Mouse (Mus musculus) forebrain, embryonic 11.5 days (tissue): ENCODE data around the gene Serpinb6a. TPM values are rescaled to one million over a fixed set of nuclear protein-coding genes. Genes with fewer than 3 reads are reported as not detected.
A peak's percentile ranks its signal among the peaks of the same experiment; 100 is the strongest.

Experiments used
- ATAC-seq: fragments of 200-750 bp; cut with Nextera tagmentation; replicated peaks from 2 replicates; pipeline ENCODE4 v1.8.0; 2017; ENCODE audit warnings: moderate TSS enrichment; ENCODE audit not compliant: low FRiP score
- DNase-seq: peaks from one replicate; pipeline ENCODE4 v3.0.0-alpha.2; 2017; ENCODE audit warnings: low spot score
- H3K27ac ChIP-seq: fragments of 300-500 bp; sonication (generic); 2 replicates; pipeline ENCODE4 v1.5.1; 2014; ENCODE audit warnings: low read depth, low read length
- H3K27me3 ChIP-seq: fragments of 300-500 bp; sonication (generic); 2 replicates; pipeline ENCODE4 v1.6.1; 2014; ENCODE audit warnings: mild to moderate bottlenecking, low read length, mixed read lengths; ENCODE audit not compliant: control insufficient read depth, insufficient read depth
- H3K36me3 ChIP-seq: fragments of 300-500 bp; sonication (generic); 2 replicates; pipeline ENCODE4 v1.6.1; 2014; ENCODE audit warnings: mild to moderate bottlenecking, low read length, moderate library complexity, mixed read lengths; ENCODE audit not compliant: control insufficient read depth, insufficient read depth
- H3K4me1 ChIP-seq: fragments of 300-500 bp; sonication (generic); replicated peaks from 2 replicates; pipeline ENCODE4 v1.6.1; 2014; ENCODE audit warnings: low read length, mixed read lengths; ENCODE audit not compliant: control insufficient read depth, insufficient read depth
- H3K4me2 ChIP-seq: fragments of 300-500 bp; sonication (generic); 2 replicates; pipeline ENCODE4 v1.6.1; 2014; ENCODE audit warnings: low read depth, mild to moderate bottlenecking, low read length, moderate library complexity, mixed read lengths; ENCODE audit not compliant: severe bottlenecking
- H3K4me3 ChIP-seq: fragments of 300-500 bp; sonication (generic); 2 replicates; pipeline ENCODE4 v1.5.1; 2014; ENCODE audit warnings: low read depth, low read length
- H3K9ac ChIP-seq: fragments of 300-500 bp; sonication (generic); 2 replicates; pipeline ENCODE4 v1.6.1; 2014; ENCODE audit warnings: low read length
- H3K9me3 ChIP-seq: fragments of 300-500 bp; sonication (generic); 2 replicates; pipeline ENCODE4 v1.6.1; 2016; ENCODE audit warnings: low read length, mixed read lengths; ENCODE audit not compliant: control insufficient read depth
- WGBS: fragments of 180-500 bp; shearing (Covaris S2); extraction: QIAGEN DNeasy Blood & Tissue Kit; methylation state at CpG from one replicate; pipeline ENCODE4 v1.1.7; 2014; 5-methylcytosine and 5-hydroxymethylcytosine counted together
- polyA plus RNA-seq: library from polyadenylated mRNA; unstranded; fragments of >200 nt; fragmentation: Nextera tagmentation; extraction: Ambion mirVana; gene quantifications from 2 replicates; pipeline ENCODE4 v1.2.1, GENCODE M21; 2014

Serpinb6a gene
- polyA plus RNA-seq, result 31.8 and 39.1 TPM in 2 replicates

GRCm38 (mm10) chr13:34002058-34003006, at the start of gene Serpinb6a, which contains the start of gene Ripk1:
TSS of gene Serpinb6a (minus strand) at chr13:34002794.
TSS of gene Ripk1 (plus strand) at chr13:34002363.
- Histone ChIP-seq H3K27ac (peak within 1 kb of the TSS; percentile 62; the same call in 1 of the 2 replicates), H3K27me3 (no peaks in the 10 kb centered on the region), H3K36me3 (no peaks in the 10 kb centered on the region), H3K4me3 (peak within 1 kb of the TSS; percentile 92), H3K9ac (peak within 1 kb of the TSS; percentile 87), H3K4me1 (no peaks in the 10 kb centered on the region; the same call in 1 of the 2 replicates), H3K4me2 (peak within 1 kb of the TSS; percentile 86), H3K9me3 (no peaks in the 10 kb centered on the region)
- DNase-seq (peak; percentile 93), ATAC-seq (peak; percentile 96)
- WGBS, result under 1% methylated on average over 89 of the region's 92 CpGs

GRCm38 (mm10) chr13:34051692-34052091, 49.1 kb upstream of the Serpinb6a start:
- WGBS, result 98% methylated on average over 3 of the region's 3 CpGs
- Histone ChIP-seq H3K4me1 (no peaks in the 10 kb centered on the region), H3K4me3 (no peak overlapping the region), H3K36me3 (peaks cover 3% of the 10 kb centered on the region; the same call in 1 of the 2 replicates), H3K27ac (no peak overlapping the region), H3K9ac (no peak overlapping the region), H3K9me3 (no peaks in the 10 kb centered on the region), H3K4me2 (no peak overlapping the region), H3K27me3 (no peaks in the 10 kb centered on the region)
- ATAC-seq (no peak), DNase-seq (no peak)

GRCm38 (mm10) chr13:34050479-34050878, 47.9 kb upstream of the Serpinb6a start:
- DNase-seq (no peak), ATAC-seq (no peak)
- Histone ChIP-seq H3K27me3 (no peaks in the 10 kb centered on the region), H3K4me1 (no peaks in the 10 kb centered on the region), H3K4me2 (no peak overlapping the region), H3K36me3 (no peaks in the 10 kb centered on the region; the same call in 1 of the 2 replicates), H3K9ac (no peak overlapping the region), H3K27ac (no peak overlapping the region), H3K9me3 (no peaks in the 10 kb centered on the region), H3K4me3 (no peak overlapping the region)
- 95% methylated on average over 8 of the region's 8 CpGs for WGBS

GRCm38 (mm10) chr13:34047526-34047925, 44.9 kb upstream of the Serpinb6a start:
- no peak for DNase-seq

GRCm38 (mm10) chr13:34046421-34047012, 43.9 kb upstream of the Serpinb6a start:
- DNase-seq, result peak; percentile 76
- no peaks in the 10 kb centered on the region for H3K9me3 ChIP-seq
- peak; percentile 93 for ATAC-seq
- H3K36me3 ChIP-seq, result no peaks in the 10 kb centered on the region
- H3K4me3 ChIP-seq, result no peak overlapping the region
- H3K27ac ChIP-seq, result no peak overlapping the region
- 45% methylated on average over 11 of the region's 11 CpGs for WGBS
- H3K4me1 ChIP-seq, result no peaks in the 10 kb centered on the region
- H3K9ac ChIP-seq, result no peak overlapping the region
- no peak overlapping the region for H3K4me2 ChIP-seq
- H3K27me3 ChIP-seq, result no peaks in the 10 kb centered on the region

More at GRCm38 (mm10) chr13:34047526-34047925, 44.9 kb upstream of the Serpinb6a start:
- Histone ChIP-seq H3K4me1 (no peaks in the 10 kb centered on the region), H3K4me3 (no peak overlapping the region), H3K9me3 (no peaks in the 10 kb centered on the region), H3K36me3 (no peaks in the 10 kb centered on the region), H3K27me3 (no peaks in the 10 kb centered on the region), H3K27ac (no peak overlapping the region), H3K4me2 (no peak overlapping the region), H3K9ac (no peak overlapping the region)
- ATAC-seq, result no peak
- WGBS, result 69% methylated on average over 3 of the region's 3 CpGs

GRCm38 (mm10) chr13:34045511-34046249, 43.1 kb upstream of the Serpinb6a start:
- no peaks in the 10 kb centered on the region for H3K36me3 ChIP-seq
- no peaks in the 10 kb centered on the region for H3K9me3 ChIP-seq
- WGBS, result 65% methylated on average over 5 of the region's 5 CpGs
- ATAC-seq (no peak), DNase-seq (no peak)
- H3K27me3 ChIP-seq, result no peaks in the 10 kb centered on the region
- H3K27ac ChIP-seq, result no peak overlapping the region
- no peak overlapping the region for H3K9ac ChIP-seq
- no peak overlapping the region for H3K4me3 ChIP-seq
- no peak overlapping the region for H3K4me2 ChIP-seq
- no peaks in the 10 kb centered on the region for H3K4me1 ChIP-seq

- Histone ChIP-seq H3K9ac (no peak overlapping the region), H3K4me1 (peaks cover 3% of the 10 kb centered on the region; the same call in 1 of the 2 replicates), H3K36me3 (no peaks in the 10 kb centered on the region), H3K27ac (no peak overlapping the region), H3K27me3 (no peaks in the 10 kb centered on the region), H3K4me3 (no peak overlapping the region), H3K9me3 (no peaks in the 10 kb centered on the region), H3K4me2 (no peak overlapping the region)
- DNase-seq (no peak), ATAC-seq (no peak)
- WGBS, result 83% methylated on average over 7 of the region's 7 CpGs
These were observed 41.3 kb upstream of the Serpinb6a start for GRCm38 (mm10) chr13:34043716-34044393.

GRCm38 (mm10) chr13:34040091-34040490, 37.5 kb upstream of the Serpinb6a start:
- Histone ChIP-seq H3K4me2 (no peak overlapping the region), H3K9me3 (no peaks in the 10 kb centered on the region), H3K4me3 (no peak overlapping the region), H3K4me1 (peaks cover 11% of the 10 kb centered on the region; the same call in 1 of the 2 replicates), H3K9ac (no peak overlapping the region), H3K36me3 (no peaks in the 10 kb centered on the region), H3K27me3 (no peaks in the 10 kb centered on the region), H3K27ac (no peak overlapping the region)
- WGBS, result 97% methylated on average over 3 of the region's 3 CpGs
- no peak for ATAC-seq
- DNase-seq, result no peak
